Mouse (Mus musculus) monocyte, adult 2 months (primary cell): ENCODE measurements around the gene Ndufa6.
"Not testable (repeated sequence)": the region's sequence is repeated elsewhere in the genome, so short reads cannot be mapped to it uniquely, and the experiment has no call there.

ENCODE experiments used
- DNase-seq, 2 experiments: peaks; one replicate each; pipeline ENCODE4 v3.0.0; 2022; ENCODE audit warnings: low spot score in 2 of 2, low read depth in 1 of 2

Gene Ndufa6

DNA sequence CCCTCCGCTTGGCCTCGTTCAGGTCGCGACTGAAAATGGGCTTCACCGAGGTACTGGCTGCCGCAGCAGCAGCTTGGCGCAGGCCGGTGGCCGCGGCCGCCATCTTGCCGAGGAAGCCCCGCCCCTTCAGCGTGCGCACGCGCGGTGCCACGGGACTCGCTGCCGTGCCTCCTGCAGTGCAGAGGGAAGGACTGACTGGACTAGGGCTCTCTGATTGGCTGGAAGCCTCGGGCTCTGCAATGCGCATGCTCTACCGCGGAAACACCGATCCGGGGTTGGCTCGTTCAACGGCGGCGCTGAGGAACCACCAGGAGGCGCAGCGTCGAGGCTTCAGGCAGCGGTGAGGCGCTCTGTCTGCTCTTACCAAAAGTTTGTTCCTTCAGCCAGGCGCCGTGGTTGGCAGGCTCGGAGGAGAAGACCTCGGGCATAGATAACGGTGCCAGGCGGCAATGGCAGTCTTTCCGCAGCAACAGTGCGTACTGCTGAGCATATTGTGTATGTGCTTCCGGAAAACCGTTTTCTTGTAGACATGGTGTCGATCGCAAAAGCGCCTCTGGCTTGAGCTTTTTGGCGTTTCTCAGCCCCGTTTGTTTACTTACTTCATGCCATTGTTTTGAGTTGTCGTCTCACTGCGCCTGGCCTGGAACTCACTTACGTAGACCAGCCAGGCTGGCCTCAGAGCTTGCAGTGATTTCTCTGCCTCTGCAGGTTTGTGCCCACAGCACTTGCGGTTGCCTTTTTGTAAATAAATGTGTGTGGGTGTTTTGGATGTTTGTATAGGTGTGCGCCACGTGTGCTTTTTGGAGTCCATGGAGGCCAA lies at the start of gene Ndufa6:
Gene Ndufa6 (minus strand): TSS at position 197 of the 820 bp plus-strand sequence.
- DNase-seq: peak; percentile 92 to 93

DNA sequence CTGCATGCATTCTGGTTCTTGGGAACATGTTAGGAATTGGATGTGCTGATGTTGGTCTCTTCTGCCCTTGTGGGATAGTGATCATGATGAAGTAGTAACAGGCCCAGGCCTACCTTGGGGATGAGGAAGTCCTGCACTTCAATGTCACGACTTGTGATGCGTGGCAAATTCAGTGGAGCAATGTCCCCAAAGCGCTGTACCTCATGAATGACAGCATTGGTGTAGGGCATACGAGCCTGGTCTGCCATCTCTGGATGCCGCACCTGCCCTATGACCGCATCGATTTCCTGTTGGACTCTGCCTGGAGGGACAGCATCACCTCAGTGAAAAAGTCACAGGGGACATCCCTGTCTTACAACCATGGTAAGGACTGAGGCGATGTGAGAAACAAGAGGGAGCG lies 49.5 kb upstream of the Ndufa6 start:
- no peak for DNase-seq

DNA sequence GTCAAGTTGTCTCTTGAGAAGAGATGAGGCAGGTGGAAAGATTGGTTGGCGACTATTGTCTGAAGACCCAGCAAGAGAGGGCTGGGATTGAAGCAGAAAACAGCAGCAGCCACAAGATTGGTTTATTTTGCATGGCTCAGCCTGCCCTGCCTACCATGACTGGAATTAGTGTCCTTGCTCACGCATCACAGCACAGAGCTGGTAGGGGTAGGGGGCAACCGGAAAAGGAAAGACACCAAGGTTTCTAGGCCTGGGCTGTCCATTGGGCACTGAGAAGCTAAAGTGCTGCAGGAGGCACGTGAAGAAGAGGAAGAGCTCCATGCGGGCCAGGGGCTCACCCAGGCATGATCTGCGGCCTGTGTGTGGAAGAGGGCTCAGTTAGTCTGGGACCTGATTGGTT lies 48.6 kb upstream of the Ndufa6 start:
- DNase-seq: no peak

DNA sequence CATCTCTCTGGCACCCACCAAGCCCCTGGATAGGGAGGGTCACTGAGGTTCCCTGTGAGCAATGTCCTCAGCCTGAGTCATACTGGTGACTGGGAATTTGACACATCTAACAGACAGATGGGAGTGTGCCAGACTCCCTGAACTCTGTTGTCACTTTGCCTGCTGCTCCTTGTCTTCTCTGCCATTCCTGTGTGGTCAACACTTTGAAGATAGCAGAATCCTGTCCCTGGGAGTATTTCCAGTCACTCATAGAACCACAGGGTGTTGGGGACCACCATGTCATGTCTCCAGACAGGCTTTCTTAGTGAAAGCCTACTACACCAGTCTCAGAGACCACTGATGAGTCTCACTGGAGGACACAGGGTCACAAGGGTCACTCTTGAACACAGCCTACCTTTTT lies 48.0 kb upstream of the Ndufa6 start:
- no peak for DNase-seq

DNA sequence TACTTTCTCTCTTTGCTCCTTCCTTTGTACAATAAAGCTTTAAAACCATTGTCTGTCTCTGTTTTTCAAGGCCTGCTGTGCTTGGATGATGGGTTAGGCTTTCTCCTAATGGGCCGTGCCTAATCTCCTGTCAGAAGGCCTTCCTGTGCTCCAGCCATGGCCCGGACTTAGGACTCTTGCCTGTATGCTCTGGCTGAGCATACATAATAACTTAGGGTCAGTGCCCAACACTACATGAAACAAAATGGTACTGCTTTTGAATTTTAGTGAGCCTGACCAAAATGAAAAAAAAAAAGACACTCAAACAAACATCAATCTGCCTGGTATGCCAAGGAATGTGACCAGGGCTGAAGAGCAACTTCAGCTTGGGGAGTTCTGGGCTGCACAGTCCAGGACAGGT lies 47.4 kb upstream of the Ndufa6 start:
- no peak for DNase-seq

DNA sequence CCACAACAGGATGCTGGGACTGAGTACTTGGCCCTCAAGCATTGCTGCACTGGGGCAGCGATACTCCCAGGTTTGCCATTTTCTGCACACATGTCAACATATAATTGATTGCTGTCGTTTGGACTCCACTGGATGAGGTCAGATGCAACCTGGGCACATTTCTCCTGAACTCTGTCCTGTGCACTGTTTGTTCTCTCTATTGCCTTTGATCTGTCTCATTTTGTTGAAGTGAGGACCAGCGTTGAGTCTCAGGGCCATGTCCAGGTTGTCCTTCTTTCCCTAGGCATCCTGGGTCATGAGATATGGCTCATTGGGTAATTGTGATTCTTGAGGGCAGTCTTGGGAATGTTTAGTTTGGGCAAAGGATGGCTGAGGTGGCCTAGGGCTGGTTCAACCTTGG lies 41.8 kb upstream of the Ndufa6 start:
- DNase-seq: not testable (repeated sequence)

DNA sequence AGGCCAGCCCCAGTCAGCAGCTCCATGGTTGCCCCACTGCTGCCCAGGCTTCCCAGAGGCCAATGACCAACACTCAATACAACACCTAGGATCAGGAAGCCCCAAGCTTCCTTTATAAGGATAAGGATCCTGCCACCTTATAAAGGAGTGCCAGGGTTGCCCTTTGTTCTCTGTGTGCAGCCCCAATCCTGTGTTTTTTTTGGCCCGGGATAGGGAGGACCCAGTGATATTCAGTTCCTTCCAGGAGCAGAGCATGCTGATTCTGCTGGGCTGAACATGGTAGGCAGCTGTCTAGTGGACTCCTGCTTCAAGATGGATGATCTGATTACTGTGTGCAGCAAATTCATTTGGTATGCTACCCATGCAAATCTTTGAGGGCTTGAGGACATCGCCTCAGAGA lies 39.8 kb upstream of the Ndufa6 start, which contains the start of gene Cyp2d11:
Gene Cyp2d11 (minus strand): TSS at position 101 of the 400 bp plus-strand sequence.
- DNase-seq: not testable (repeated sequence)

DNA sequence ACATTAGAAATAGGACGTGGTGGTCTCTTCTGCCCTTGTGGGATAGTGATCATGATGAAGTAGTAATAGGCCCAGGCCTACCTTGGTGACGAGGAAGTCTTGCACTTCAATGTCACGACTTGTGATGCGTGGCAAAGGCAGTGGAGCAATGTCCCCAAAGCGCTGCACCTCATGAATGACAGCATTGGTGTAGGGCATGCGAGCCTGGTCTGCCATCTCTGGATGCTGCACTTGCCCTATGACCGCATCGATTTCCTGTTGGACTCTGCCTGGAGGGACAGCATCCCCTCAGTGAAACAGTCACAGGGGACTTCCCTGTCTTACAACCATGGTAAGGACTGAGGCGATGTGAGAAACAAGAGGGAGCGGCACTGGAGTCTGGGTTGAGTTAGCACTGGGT lies 35.8 kb upstream of the Ndufa6 start:
- not testable (repeated sequence) for DNase-seq

DNA sequence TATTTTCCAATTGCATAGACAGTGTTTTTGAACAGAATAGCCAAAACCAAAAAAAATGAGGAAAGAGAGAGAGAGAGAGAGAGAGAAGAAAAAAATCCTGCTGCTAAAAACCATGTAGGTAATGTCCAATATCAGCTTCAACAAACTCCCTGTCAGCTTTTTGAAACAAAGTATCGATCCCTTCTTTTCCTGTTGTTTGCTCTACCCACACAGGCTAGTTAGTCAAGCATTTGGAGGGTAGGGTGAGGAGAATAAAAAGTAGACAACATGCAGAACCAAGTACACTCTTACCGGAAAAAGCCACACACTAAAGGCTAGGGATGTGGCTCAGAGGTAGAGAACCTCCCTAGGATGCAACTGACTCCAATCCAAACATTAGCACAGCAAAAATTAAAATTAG lies 31.6 kb upstream of the Ndufa6 start:
- DNase-seq: no peak

DNA sequence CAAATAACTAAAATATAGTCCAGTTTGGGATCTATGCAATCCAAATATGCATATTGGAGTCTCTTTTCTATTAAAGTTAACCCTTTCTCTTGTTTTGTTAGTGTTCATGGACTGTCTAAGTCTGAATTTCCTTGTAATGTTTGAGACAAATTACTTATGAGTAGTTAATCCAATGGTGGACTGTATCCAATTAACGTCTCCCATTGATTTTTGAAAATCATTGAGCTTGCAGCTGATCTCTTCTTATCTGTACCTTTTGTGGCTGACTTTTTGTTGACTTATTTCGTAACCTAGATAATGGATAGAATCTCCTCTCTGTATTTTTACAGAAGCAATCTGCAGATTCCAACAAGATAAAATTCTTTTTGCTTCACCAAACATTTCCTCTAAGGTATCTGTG lies 28.3 kb upstream of the Ndufa6 start:
- DNase-seq: no peak

DNA sequence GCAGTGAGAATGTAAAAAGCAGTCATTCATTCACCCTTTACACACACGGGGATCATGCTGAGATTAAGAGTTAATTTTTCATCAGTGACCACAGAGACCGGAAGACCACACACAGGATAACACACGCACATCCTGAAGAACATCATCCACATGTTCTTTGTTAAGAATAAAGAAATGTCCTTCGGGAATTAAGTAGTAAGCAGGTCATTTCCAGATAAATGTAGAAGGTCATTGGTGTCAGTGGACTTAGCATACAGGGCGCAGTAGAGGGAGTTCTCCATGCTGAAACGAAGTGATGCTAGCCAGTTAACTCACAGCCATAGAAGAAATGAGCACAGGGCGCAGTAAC lies 26.6 kb upstream of the Ndufa6 start:
- DNase-seq: no peak

DNA sequence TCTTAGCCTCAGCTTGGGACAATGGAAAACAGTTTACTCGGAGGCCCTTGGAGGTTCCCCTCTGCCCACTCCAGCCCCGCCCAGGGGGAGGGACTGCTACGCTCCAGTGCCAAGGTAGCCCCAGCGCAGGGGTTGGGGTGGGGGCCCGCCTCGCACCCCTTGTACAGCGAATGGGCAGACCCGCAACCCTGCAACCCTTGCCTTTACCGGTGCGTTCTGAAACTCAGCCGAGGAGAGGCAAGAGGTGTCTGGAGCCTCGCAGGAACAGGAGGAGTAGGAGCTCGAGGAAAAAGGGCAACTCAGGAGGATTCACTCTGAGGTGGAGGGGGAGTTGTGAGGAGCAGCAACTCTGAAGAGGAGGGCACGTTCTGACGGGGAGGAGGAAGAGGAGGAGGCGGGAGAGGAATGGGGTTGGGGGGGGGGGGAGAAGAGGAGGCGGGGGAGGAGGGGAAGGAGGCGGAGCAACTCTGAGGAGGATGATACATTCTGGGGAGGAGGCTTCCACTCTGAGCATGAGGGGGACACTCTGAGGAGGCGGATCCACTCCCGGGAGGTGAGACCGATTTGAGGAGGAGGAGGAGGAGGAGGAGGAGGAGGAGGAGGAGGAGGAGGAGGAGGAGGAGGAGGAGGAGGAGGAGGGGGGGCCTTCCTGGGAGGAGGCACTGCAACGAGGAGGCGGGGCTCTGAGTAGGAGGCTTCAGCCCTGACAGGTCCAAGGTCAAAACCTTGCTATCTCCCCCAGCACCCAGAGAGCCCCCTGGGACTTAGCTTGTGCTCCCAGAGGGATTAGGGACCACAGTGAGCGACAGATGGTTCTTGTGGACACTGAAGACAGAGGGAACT lies 26.0 kb upstream of the Ndufa6 start, which contains the start of gene Cyp2d22:
Gene Cyp2d22 (minus strand): TSS at position 390 of the 843 bp plus-strand sequence.
- no peak for DNase-seq

DNA sequence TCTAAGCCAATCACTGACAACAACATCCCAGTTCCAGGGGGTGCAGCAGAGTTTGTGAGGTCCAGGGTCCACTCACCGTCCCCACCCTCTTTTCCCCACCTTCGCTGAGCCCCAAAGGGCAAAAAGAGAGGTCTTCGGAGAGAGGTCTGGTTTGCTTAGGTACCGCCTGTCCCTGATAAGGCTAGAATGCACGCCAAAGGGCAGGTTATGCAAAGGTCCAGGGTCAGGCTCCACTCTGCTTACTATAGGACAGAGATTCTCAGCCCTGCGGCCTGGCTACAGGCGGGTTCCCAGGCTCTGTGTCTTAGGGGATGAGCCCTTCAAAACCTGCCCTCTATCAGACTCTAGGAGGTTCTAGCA lies 25.4 kb upstream of the Ndufa6 start:
- no peak for DNase-seq

DNA sequence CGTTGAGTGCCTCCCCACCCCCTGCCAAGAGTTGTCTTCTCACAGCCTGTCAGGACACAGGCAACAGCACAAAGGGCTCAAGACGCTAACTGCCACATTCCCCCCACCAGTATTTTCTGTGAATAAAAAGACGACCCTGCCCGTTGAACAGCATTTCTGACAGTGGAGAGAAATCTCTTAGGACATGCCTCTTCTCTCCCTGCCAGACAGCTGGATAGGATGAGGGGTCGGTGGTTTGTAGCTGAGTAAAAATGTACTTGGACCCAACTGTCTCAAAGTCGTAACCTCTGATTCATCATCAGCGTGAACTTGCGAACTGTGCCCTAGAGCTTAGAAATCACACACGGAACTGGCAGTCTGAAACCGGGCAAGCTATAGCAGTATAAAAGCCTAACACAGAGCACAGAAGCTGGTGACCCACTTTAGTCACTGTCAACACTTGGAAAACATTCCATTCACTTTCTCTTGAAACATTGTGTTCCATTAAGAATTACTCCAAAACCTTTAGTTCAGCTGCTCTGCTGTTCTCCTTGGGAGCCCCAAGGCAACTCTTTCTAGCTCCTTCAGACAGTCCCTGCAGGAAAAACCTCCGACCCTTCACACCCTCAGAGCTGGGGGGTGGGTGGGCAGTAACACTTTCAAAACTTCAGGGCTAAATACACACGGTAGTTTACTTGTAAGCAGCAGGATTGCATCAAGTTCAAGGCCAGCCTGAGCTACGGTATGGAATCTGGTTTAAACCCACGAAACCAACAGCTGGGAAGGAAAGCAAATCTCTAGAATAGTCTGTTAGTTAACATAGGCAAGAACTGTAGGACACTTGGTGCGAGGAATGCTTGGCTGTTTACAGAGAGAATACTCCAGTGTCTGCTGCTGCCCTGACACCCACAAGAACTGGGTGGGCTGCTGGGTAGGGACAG lies 24.4 kb upstream of the Ndufa6 start:
- no peak for DNase-seq

DNA sequence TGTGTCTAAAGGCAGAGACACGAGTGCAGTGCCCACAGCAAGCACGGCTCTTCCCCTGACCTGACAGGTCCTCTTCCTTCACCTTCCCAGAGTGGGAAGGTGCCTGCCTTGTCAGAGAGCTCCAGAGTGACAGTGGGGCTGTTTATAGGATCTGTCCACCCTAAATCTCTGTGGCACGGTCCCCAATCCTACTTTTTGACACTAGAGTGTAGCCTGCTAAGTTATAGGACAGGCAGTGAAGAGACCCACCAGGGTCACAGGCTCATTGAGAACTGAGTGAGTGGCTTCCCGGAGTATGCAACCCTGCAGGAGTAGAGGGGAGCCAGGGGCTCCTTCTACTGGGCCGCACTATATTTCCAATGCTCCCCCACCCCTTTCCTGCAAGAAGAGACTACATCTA lies 23.6 kb upstream of the Ndufa6 start:
- DNase-seq: no peak

DNA sequence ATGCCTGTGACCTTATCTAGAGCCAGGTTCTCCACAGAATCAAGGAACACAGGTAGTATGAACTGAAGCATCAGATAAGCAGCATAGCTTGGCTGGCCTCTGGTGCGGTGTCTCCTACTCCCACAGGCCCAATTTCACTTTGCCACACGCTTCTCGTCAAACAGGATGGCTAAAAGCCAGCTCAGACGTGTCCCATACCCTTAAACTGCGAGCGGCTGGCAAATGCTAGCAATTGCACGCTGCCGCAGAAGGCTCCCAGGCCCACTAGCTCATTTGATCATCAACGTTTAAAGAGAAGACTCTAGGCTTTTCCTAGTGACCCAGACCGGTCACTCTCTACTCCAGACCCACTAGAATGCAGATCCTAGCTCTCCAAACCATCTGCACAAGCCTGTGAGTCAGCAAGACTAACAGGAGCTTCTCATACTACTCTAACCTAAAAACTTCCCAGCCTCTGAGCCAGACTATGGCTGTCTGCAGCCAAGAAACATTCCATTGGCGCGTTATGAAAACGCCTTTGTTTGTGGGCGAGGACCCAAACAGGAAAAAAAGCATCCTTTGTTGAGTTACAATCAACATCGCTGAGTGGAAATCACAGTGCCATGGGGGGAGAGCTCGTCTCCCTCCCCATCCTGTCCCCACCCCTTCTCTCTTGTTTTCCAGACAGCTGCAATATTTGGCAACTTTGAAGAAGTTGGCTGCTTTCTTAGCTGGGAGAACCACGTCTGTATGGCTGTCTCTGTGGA lies 22.4 kb upstream of the Ndufa6 start:
- DNase-seq: no peak

DNA sequence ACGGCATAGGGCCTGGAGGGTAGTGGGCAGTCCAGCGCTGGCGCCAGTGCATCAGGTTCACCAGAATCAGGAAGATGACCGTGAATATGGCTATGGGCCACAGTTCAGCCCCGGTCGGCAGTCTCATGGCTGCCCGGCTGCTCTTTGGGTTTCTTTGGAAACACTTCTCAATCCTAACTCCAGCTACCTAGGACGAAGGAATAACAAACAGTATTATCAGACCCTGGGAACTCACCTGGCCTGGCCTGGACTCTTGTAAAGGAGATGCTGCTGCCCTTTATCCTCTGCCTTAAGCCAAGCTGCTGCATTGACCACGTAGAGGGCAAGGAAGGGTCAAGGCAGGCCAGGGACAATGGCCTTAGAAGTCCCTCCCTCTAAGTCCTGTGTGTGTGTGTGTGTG lies 21.7 kb upstream of the Ndufa6 start:
- no peak for DNase-seq

DNA sequence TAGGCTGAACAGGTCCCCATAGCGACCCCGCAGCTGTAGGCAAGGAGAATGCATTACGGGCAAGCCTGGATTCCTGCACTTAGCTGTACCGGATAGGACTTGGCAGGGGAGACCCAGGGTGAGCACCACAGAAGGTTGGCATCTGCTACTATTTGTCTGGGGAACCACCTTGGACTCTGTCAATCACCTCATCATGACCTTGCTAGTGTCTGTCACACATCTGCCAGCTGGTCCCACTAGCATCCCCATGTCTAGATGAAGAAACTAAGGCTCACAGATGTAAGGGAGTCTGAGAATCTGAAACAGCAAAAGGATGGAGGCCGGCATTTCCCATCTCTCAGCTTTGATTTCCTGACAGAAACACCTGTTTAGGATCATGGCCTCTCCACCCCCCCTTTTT lies 20.3 kb upstream of the Ndufa6 start:
- DNase-seq: no peak

DNA sequence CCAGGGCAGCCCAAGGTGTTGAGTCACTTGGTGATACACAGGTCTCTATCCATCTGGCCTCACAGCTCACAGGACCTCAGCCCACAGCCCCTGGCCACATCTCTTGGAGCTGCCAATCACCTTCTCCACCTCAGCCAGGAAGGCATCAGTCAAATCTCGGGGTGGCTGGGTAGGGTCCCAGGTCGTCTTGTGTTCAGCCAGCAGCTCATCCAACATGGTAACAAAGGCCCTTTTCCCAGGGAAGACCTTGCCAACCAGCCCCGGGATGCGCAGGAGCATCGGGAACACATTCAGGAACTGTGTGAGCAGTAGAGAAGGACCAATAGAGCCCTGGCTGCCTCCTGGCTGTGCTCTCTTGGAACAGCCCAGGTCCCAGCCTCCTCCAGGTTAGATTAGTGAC lies 18.9 kb upstream of the Ndufa6 start:
- no peak for DNase-seq

DNA sequence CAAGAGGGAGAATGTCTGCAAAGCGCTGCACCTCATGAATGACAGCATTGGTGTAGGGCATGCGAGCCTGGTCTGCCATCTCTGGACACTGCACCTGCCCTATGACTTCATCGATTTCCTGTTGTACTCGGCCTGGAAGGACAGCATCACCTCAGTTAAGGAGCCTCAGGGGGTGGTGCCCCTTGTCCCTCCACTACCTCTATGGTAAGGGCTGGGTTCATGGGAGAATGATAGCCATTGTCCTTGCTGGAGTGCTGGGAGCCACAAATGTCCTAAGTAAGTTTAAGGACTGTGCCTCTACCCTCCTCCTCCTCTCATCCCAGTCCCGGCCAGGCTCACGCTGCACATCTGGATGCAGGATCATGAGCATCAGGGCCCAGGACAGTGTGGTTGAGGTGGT lies 18.3 kb upstream of the Ndufa6 start:
- no peak for DNase-seq

DNA sequence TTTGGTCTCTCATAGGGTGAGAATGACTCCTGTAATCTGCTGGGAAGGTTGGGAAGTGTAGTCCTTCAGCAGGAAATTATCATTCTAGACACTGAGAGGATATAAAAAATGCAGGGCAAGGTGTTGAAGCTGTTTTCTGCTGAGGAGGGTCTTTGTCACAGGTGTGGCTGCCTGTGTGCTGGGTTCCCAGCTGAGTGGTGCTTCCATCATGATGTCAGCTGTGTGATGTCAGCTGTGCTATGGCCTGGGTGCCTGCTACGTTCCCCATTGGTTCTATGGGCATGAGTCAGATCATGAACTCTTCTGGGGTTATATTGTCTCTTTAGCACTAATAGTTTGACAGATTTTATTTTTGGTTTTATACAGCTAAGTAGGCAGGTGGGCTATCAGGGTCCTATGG lies 14.7 kb upstream of the Ndufa6 start:
- DNase-seq: no peak
